Mouse (Mus musculus): Measurements from ENCODE around the gene Kcna2. TPM values are rescaled to one million over a fixed set of nuclear protein-coding genes. Genes with fewer than 3 reads are reported as not detected.

Kcna2 gene
- polyA plus RNA-seq, 1 experiment from 2014 or later, result 0.06 TPM

GRCm38 (mm10) chr3:107090403-107091150, 10.4 kb upstream of the Kcna2 start:
- no peak overlapping the region for H3K4me3 ChIP-seq (ENCODE audit: low read depth, low read length)
- no peaks in the 10 kb centered on the region for H3K9me3 ChIP-seq (replicated peaks; ENCODE audit: control insufficient read depth, low read length)
- H3K9ac ChIP-seq (ENCODE audit: low read depth, low read length), result no peak overlapping the region
- no peaks in the 10 kb centered on the region for H3K36me3 ChIP-seq (ENCODE audit: control insufficient read depth, insufficient read depth, low read length)
- H3K27ac ChIP-seq (ENCODE audit: low read depth, low read length), result no peak overlapping the region
- peaks cover 4% of the 10 kb centered on the region; the same call in 1 of the 2 replicates for H3K27me3 ChIP-seq (ENCODE audit: control insufficient read depth, insufficient read depth, low read length)
- ATAC-seq (replicated peaks; ENCODE audit: insufficient number of reproducible peaks, low FRiP score, low TSS enrichment), result no peak
- 67% methylated on average over 11 of the region's 11 CpGs for WGBS (ENCODE audit: insufficient replicate concordance)
- no peak overlapping the region for H3K4me2 ChIP-seq
- no peaks in the 10 kb centered on the region for H3K4me1 ChIP-seq (ENCODE audit: control insufficient read depth, insufficient read depth, low read length)

GRCm38 (mm10) chr3:107094028-107094427, 6.9 kb upstream of the Kcna2 start:
- no peak for ATAC-seq (replicated peaks; ENCODE audit: insufficient number of reproducible peaks, low FRiP score, low TSS enrichment)
- Histone ChIP-seq H3K27ac (ENCODE audit: low read depth, low read length) (no peak overlapping the region), H3K9me3 (replicated peaks; ENCODE audit: control insufficient read depth, low read length) (no peaks in the 10 kb centered on the region), H3K9ac (ENCODE audit: low read depth, low read length) (no peak overlapping the region), H3K4me1 (ENCODE audit: control insufficient read depth, insufficient read depth, low read length) (no peaks in the 10 kb centered on the region), H3K36me3 (ENCODE audit: control insufficient read depth, insufficient read depth, low read length) (no peaks in the 10 kb centered on the region), H3K4me3 (ENCODE audit: low read depth, low read length) (no peak overlapping the region), H3K27me3 (ENCODE audit: control insufficient read depth, insufficient read depth, low read length) (peaks cover 12% of the 10 kb centered on the region), H3K4me2 (no peak overlapping the region)
- 6% methylated on average over 4 of the region's 4 CpGs for WGBS (ENCODE audit: insufficient replicate concordance)

DNA sequence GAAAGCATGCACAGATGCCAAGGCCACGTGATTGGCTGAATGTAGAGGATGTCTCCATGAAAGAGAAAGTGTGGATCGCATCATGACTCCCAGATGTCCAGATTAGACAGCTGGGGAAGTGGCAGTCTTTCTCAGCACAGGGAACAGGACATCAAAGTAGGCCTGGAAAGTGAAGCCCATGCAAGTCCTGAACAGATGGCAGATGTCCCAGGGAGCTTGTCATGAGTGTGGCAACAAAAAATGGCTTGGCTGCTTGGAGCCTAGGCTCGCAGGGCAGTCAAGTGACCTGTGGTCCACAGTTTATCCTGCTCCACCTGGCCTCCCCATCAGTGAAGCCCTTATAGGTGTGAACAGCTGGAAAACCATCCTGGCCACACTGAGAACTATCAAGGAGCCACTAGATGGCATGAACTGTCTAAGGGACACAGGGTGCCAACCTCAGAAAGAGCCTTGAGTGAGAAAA, 4.6 kb upstream of the Kcna2 start:
- Histone ChIP-seq H3K9me3 (replicated peaks; ENCODE audit: control insufficient read depth, low read length) (no peaks in the 10 kb centered on the region), H3K27me3 (ENCODE audit: control insufficient read depth, insufficient read depth, low read length) (peaks cover 34% of the 10 kb centered on the region), H3K4me3 (ENCODE audit: low read depth, low read length) (no peak overlapping the region), H3K4me2 (no peak overlapping the region), H3K36me3 (ENCODE audit: control insufficient read depth, insufficient read depth, low read length) (no peaks in the 10 kb centered on the region), H3K27ac (ENCODE audit: low read depth, low read length) (no peak overlapping the region), H3K9ac (ENCODE audit: low read depth, low read length) (no peak overlapping the region), H3K4me1 (ENCODE audit: control insufficient read depth, insufficient read depth, low read length) (0 out of 2 replicates have a peak, but pooled peaks cover 3% of the 10 kb centered on the region)
- no peak for ATAC-seq (replicated peaks; ENCODE audit: insufficient number of reproducible peaks, low FRiP score, low TSS enrichment)
- WGBS (ENCODE audit: insufficient replicate concordance), result 73% methylated on average over 3 of the region's 3 CpGs

DNA sequence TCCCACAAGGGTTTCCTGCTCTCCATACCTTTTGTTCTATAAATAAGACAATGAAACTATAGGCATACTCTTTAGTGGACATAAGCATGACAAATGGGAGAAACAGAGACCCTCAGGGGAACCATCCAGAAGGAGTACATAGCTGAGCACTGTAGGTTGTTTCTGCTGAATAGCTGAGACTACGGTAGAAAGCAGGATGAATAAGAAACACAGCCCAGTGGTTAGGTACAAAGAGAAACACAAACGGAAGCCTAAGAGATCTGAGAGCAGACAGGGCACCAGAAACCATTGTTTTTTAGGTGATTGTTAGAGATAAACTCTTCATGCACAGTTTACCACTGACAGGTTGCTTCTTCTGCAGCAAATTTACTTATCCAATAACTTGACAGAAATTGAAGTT, 1.1 kb upstream of the Kcna2 start:
- no peaks in the 10 kb centered on the region for H3K9me3 ChIP-seq (replicated peaks; ENCODE audit: control insufficient read depth, low read length)
- peaks cover 69% of the 10 kb centered on the region for H3K27me3 ChIP-seq (ENCODE audit: control insufficient read depth, insufficient read depth, low read length)
- H3K9ac ChIP-seq (ENCODE audit: low read depth, low read length), result no peak overlapping the region
- H3K4me3 ChIP-seq (ENCODE audit: low read depth, low read length), result no peak overlapping the region
- no peak for ATAC-seq (replicated peaks; ENCODE audit: insufficient number of reproducible peaks, low FRiP score, low TSS enrichment)
- no peak overlapping the region for H3K27ac ChIP-seq (ENCODE audit: low read depth, low read length)
- H3K4me2 ChIP-seq, result no peak overlapping the region
- 54% methylated on average over 2 of the region's 2 CpGs for WGBS (ENCODE audit: insufficient replicate concordance)
- 0 out of 2 replicates have a peak, but pooled peaks cover 3% of the 10 kb centered on the region for H3K4me1 ChIP-seq (ENCODE audit: control insufficient read depth, insufficient read depth, low read length)
- H3K36me3 ChIP-seq (ENCODE audit: control insufficient read depth, insufficient read depth, low read length), result no peaks in the 10 kb centered on the region

GRCm38 (mm10) chr3:107101456-107101786, 475 bp downstream of the Kcna2 start:
- H3K4me1 ChIP-seq (ENCODE audit: control insufficient read depth, insufficient read depth, low read length), result 0 out of 2 replicates have a peak, but pooled peaks cover 3% of the 10 kb centered on the region
- WGBS (ENCODE audit: insufficient replicate concordance), result under 1% methylated on average over 30 of the region's 41 CpGs
- 0 out of 2 replicates have a peak, but pooled peaks have one; percentile 7 for ATAC-seq (replicated peaks; ENCODE audit: insufficient number of reproducible peaks, low FRiP score, low TSS enrichment)
- peak overlapping the region; percentile 81 for H3K4me2 ChIP-seq
- H3K9ac ChIP-seq (ENCODE audit: low read depth, low read length), result no peak overlapping the region
- no peaks in the 10 kb centered on the region for H3K36me3 ChIP-seq (ENCODE audit: control insufficient read depth, insufficient read depth, low read length)
- peak overlapping the region; percentile 50 for H3K4me3 ChIP-seq (ENCODE audit: low read depth, low read length)
- H3K9me3 ChIP-seq (replicated peaks; ENCODE audit: control insufficient read depth, low read length), result no peaks in the 10 kb centered on the region
- H3K27me3 ChIP-seq (ENCODE audit: control insufficient read depth, insufficient read depth, low read length), result peaks cover 68% of the 10 kb centered on the region
- H3K27ac ChIP-seq (ENCODE audit: low read depth, low read length), result no peak overlapping the region

DNA sequence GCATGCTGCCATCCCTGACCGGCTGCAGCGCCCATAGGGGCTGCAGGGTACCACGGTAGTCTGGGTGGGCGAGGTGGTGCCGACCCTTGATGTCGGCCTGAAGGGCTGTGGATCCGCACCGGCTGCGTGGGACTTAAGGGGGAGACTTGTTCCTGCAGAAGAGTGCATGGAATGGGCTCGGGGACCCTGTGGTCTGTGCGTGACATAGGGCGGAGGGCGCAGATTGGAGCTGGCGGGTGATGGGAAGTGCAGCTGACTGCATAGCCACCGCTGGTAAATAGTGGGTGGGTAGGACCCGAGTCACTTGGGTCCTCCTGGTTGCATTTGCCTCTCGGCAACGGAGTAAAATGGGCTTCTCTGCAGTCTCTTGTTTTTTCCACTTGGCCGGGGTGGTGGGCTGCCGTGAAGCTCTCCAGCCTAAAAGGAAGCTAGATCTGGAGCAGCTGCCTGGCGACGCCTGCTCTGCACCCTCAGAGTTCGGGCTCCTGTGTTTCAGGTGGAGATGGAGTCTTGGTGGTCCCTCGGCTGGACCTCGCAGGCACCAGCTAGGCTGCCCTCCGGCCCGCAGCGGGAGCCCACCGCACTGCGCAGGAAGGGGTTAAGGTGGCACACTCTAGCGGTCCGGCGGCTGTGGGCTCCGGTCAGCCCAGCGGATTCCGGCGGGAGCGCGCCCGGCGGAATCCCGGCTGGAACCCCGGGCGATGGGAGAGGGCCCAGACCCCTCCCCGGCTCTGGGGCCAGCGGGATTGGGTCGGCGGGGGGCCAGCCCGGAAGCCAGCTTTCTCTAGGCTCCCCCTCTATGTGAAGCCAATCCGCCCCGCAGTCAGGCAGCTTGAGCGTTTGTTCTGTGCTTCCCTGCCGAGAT, 1.1 kb downstream of the Kcna2 start:
- Histone ChIP-seq H3K27ac (ENCODE audit: low read depth, low read length) (no peak overlapping the region), H3K27me3 (ENCODE audit: control insufficient read depth, insufficient read depth, low read length) (peaks cover 64% of the 10 kb centered on the region), H3K9ac (ENCODE audit: low read depth, low read length) (no peak overlapping the region), H3K4me1 (ENCODE audit: control insufficient read depth, insufficient read depth, low read length) (0 out of 2 replicates have a peak, but pooled peaks cover 3% of the 10 kb centered on the region), H3K36me3 (ENCODE audit: control insufficient read depth, insufficient read depth, low read length) (no peaks in the 10 kb centered on the region), H3K9me3 (replicated peaks; ENCODE audit: control insufficient read depth, low read length) (no peaks in the 10 kb centered on the region), H3K4me2 (peak overlapping the region; percentile 81), H3K4me3 (ENCODE audit: low read depth, low read length) (peak overlapping the region; percentile 50)
- WGBS (ENCODE audit: insufficient replicate concordance), result under 1% methylated on average over 49 of the region's 53 CpGs
- 0 out of 2 replicates have a peak, but pooled peaks have one; percentile 33 for ATAC-seq (replicated peaks; ENCODE audit: insufficient number of reproducible peaks, low FRiP score, low TSS enrichment)

DNA sequence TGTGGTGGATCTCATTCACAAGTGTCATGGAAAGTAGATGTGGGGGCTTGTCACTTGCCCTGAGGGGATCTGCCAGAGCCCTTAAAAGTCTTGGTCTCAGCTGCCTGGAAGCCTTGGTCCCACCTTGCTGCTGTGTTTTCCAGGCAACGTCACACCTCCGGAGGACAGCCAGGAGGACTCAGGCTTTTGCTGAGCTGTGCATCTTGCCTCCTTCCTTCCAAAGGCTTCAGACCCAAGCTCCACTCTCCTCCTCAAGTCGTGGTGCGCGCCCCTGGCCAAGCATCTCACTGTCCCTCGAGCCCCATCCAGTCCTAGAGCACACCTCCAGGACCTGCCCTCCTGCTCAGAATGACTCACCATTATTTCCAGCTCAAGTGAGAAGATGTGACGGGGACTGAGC, 2.1 kb downstream of the Kcna2 start:
- Histone ChIP-seq H3K9ac (ENCODE audit: low read depth, low read length) (no peak overlapping the region), H3K27me3 (ENCODE audit: control insufficient read depth, insufficient read depth, low read length) (peaks cover 64% of the 10 kb centered on the region), H3K4me3 (ENCODE audit: low read depth, low read length) (no peak overlapping the region), H3K36me3 (ENCODE audit: control insufficient read depth, insufficient read depth, low read length) (no peaks in the 10 kb centered on the region), H3K9me3 (replicated peaks; ENCODE audit: control insufficient read depth, low read length) (no peaks in the 10 kb centered on the region), H3K4me1 (ENCODE audit: control insufficient read depth, insufficient read depth, low read length) (0 out of 2 replicates have a peak, but pooled peaks cover 3% of the 10 kb centered on the region), H3K4me2 (no peak overlapping the region), H3K27ac (ENCODE audit: low read depth, low read length) (no peak overlapping the region)
- ATAC-seq (replicated peaks; ENCODE audit: insufficient number of reproducible peaks, low FRiP score, low TSS enrichment), result no peak
- 55% methylated on average over 7 of the region's 7 CpGs for WGBS (ENCODE audit: insufficient replicate concordance)

DNA sequence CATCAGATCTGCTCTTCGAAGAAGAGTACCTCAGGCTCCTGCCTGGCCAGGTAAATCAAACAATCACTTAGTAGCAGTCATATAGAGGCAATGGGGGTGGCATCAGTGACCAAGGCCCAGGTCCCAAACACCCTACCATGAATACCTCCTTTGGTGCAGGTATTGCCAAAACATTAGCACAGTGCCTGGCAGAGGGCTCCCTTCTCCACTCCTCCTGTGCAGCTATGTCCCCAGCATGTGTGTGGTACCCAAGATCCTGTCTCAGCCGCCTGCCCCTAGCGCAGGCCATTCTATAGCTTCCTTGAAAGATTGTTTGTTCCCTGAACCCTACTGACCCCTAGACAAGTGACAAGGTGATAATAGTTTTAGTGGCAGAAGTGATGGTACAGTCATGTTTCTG, 2.5 kb downstream of the Kcna2 start:
- Histone ChIP-seq H3K9me3 (replicated peaks; ENCODE audit: control insufficient read depth, low read length) (no peaks in the 10 kb centered on the region), H3K4me2 (no peak overlapping the region), H3K4me1 (ENCODE audit: control insufficient read depth, insufficient read depth, low read length) (0 out of 2 replicates have a peak, but pooled peaks cover 3% of the 10 kb centered on the region), H3K27me3 (ENCODE audit: control insufficient read depth, insufficient read depth, low read length) (peaks cover 64% of the 10 kb centered on the region), H3K9ac (ENCODE audit: low read depth, low read length) (no peak overlapping the region), H3K27ac (ENCODE audit: low read depth, low read length) (no peak overlapping the region), H3K4me3 (ENCODE audit: low read depth, low read length) (no peak overlapping the region), H3K36me3 (ENCODE audit: control insufficient read depth, insufficient read depth, low read length) (no peaks in the 10 kb centered on the region)
- WGBS (ENCODE audit: insufficient replicate concordance), result 79% methylated on average over 3 of the region's 3 CpGs
- ATAC-seq (replicated peaks; ENCODE audit: insufficient number of reproducible peaks, low FRiP score, low TSS enrichment), result no peak
